Mouse (Mus musculus) CH12.LX (cell line): ENCODE measurements at regions not wholly inside any gene's neighbourhood (a gene's known extent, or its start where the extent isn't known, plus 50 kb on each side); places are given as distances from the start of the nearest gene placed in this dataset.

Experiments
- DNase-seq: peaks from one replicate; pipeline ENCODE4 v3.0.0-alpha.2; 2013; ENCODE audit errors: extremely low read depth
- H3K27ac ChIP-seq: 2 replicates; pipeline ENCODE4 v1.5.1; 2012; ENCODE audit warnings: low read depth, mild to moderate bottlenecking, control low read depth, moderate library complexity; ENCODE audit not compliant: insufficient read depth
- H3K27me3 ChIP-seq: replicated peaks from 2 replicates; pipeline ENCODE3; 2012; ENCODE audit warnings: inconsistent platforms
- H3K36me3 ChIP-seq, 2 experiments: replicated peaks in 1 of 2; 2 replicates each; pipeline versions ENCODE3 to v1.6.1; 2012; ENCODE audit warnings: inconsistent platforms in 1 of 2, low read length in 1 of 2, mild to moderate bottlenecking in 1 of 2, mixed read lengths in 1 of 2, moderate library complexity in 1 of 2; ENCODE audit not compliant: control insufficient read depth in 1 of 2, insufficient read depth in 1 of 2
- H3K4me1 ChIP-seq, 2 experiments: 2 replicates each; pipeline ENCODE4 v1.6.1; 2012; ENCODE audit warnings: inconsistent platforms in 1 of 2, moderate library complexity in 1 of 2; ENCODE audit not compliant: insufficient read depth in 2 of 2, control insufficient read depth in 1 of 2
- H3K4me2 ChIP-seq: 2 replicates; pipeline ENCODE4 v1.6.1; 2012; ENCODE audit warnings: low read depth, mild to moderate bottlenecking, control low read depth; ENCODE audit not compliant: poor library complexity, insufficient read depth, severe bottlenecking
- H3K4me3 ChIP-seq, 3 experiments: fragments of 150-350 bp in 1 of 3; sonication (generic) in 1 of 3; replicated peaks in 1 of 3; 2 replicates each; pipeline versions ENCODE3 to v1.5.1; 2011 to 2012; ENCODE audit warnings: low read depth in 2 of 3, low read length in 2 of 3, mild to moderate bottlenecking in 2 of 3, moderate library complexity in 2 of 3, control low read depth in 1 of 3, improper control_type of control experiment in 1 of 3, inconsistent platforms in 1 of 3, mixed read lengths in 1 of 3; ENCODE audit not compliant: poor library complexity in 1 of 3
- H3K79me2 ChIP-seq: replicated peaks from 2 replicates; pipeline ENCODE4 v1.6.1; 2012; ENCODE audit warnings: mild to moderate bottlenecking, moderate library complexity; ENCODE audit not compliant: control insufficient read depth, poor library complexity, insufficient read depth, severe bottlenecking; ENCODE audit errors: extremely low read depth
- H3K9ac ChIP-seq: 2 replicates; pipeline ENCODE4 v1.6.1; 2012; ENCODE audit warnings: low read depth, mild to moderate bottlenecking, control low read depth, moderate library complexity; ENCODE audit not compliant: insufficient read depth
- H3K9me3 ChIP-seq: replicated peaks from 2 replicates; pipeline ENCODE3; 2012; ENCODE audit warnings: low read length, inconsistent platforms, mixed read lengths
- CHD1 ChIP-seq: IDR thresholded peaks from 2 replicates; pipeline ENCODE4 v1.6.1; 2012; ENCODE audit warnings: low read depth, low read length, improper control_type of control experiment, inconsistent platforms
- CHD2 ChIP-seq: IDR thresholded peaks from 2 replicates; pipeline ENCODE4 v1.6.1; 2011; ENCODE audit warnings: low read length, improper control_type of control experiment
- CTCF ChIP-seq, 2 experiments: IDR thresholded peaks in 1 of 2; conservative IDR thresholded peaks in 1 of 2; 2 replicates each; pipeline ENCODE4 v1.5.1; 2011 to 2012; ENCODE audit warnings: low read depth in 2 of 2, low read length in 2 of 2, improper control_type of control experiment in 1 of 2, inconsistent platforms in 1 of 2, mild to moderate bottlenecking in 1 of 2, moderate library complexity in 1 of 2
- E2F4 ChIP-seq: IDR thresholded peaks from 2 replicates; pipeline ENCODE4 v1.6.1; 2011; ENCODE audit warnings: low read depth, low read length, improper control_type of control experiment; ENCODE audit not compliant: insufficient replicate concordance
- ELF1 ChIP-seq: IDR thresholded peaks from 2 replicates; pipeline ENCODE4 v1.6.1; 2014; ENCODE audit warnings: low read depth, mild to moderate bottlenecking, inconsistent platforms, low read length, improper control_type of control experiment
- EP300 ChIP-seq: IDR thresholded peaks from 2 replicates; pipeline ENCODE4 v1.6.1; 2011; ENCODE audit warnings: low read length, improper control_type of control experiment
- HCFC1 ChIP-seq: IDR thresholded peaks from 2 replicates; pipeline ENCODE4 v1.6.1; 2012; ENCODE audit warnings: low read depth, mild to moderate bottlenecking, inconsistent platforms, low read length, improper control_type of control experiment
- IRF4 ChIP-seq: IDR thresholded peaks from 2 replicates; pipeline ENCODE4 v1.6.1; 2014; ENCODE audit warnings: low read depth, mild to moderate bottlenecking, inconsistent platforms, low read length, improper control_type of control experiment
- JUN ChIP-seq: IDR thresholded peaks from 2 replicates; pipeline ENCODE4 v1.6.1; 2011; ENCODE audit warnings: low read depth, mild to moderate bottlenecking, low read length, improper control_type of control experiment, moderate library complexity; ENCODE audit not compliant: insufficient read depth
- JUND ChIP-seq: conservative IDR thresholded peaks from 2 replicates; pipeline ENCODE4 v1.6.1; 2011; ENCODE audit warnings: low read depth, low read length, improper control_type of control experiment
- MAZ ChIP-seq: IDR thresholded peaks from 2 replicates; pipeline ENCODE4 v1.6.1; 2012; ENCODE audit warnings: low read depth, mild to moderate bottlenecking, inconsistent platforms, low read length, improper control_type of control experiment, moderate library complexity
- MEF2A ChIP-seq: IDR thresholded peaks from 2 replicates; pipeline ENCODE4 v1.6.1; 2014; ENCODE audit warnings: low read depth, mild to moderate bottlenecking, inconsistent platforms, low read length, improper control_type of control experiment, borderline replicate concordance
- MXI1 ChIP-seq: IDR thresholded peaks from 2 replicates; pipeline ENCODE4 v1.6.1; 2011; ENCODE audit warnings: mild to moderate bottlenecking, low read depth, low read length, improper control_type of control experiment
- NELFE ChIP-seq: IDR thresholded peaks from 2 replicates; pipeline ENCODE4 v1.6.1; 2011; ENCODE audit warnings: low read depth, low read length, improper control_type of control experiment
- NRF1 ChIP-seq: IDR thresholded peaks from 2 replicates; pipeline ENCODE4 v1.6.1; 2014; ENCODE audit warnings: low read depth, mild to moderate bottlenecking, inconsistent platforms, low read length, improper control_type of control experiment, moderate library complexity
- PAX5 ChIP-seq: IDR thresholded peaks from 2 replicates; pipeline ENCODE4 v1.6.1; 2012; ENCODE audit warnings: low read length, inconsistent platforms, mixed read lengths
- RAD21 ChIP-seq: IDR thresholded peaks from 2 replicates; pipeline ENCODE4 v1.6.1; 2011; ENCODE audit warnings: low read depth, mild to moderate bottlenecking, low read length, improper control_type of control experiment, moderate library complexity
- SMC3 ChIP-seq: IDR thresholded peaks from 2 replicates; pipeline ENCODE4 v1.6.1; 2011; ENCODE audit warnings: low read depth, low read length, improper control_type of control experiment
- TBP ChIP-seq: conservative IDR thresholded peaks from 2 replicates; pipeline ENCODE4 v1.6.1; 2011; ENCODE audit warnings: low read depth, low read length, improper control_type of control experiment
- TCF12 ChIP-seq: IDR thresholded peaks from 2 replicates; pipeline ENCODE4 v1.6.1; 2014; ENCODE audit warnings: low read depth, mild to moderate bottlenecking, inconsistent platforms, low read length, improper control_type of control experiment
- UBTF ChIP-seq: IDR thresholded peaks from 2 replicates; pipeline ENCODE4 v1.6.1; 2012; ENCODE audit warnings: low read depth, mild to moderate bottlenecking, inconsistent platforms, low read length, improper control_type of control experiment, moderate library complexity
- USF1 ChIP-seq: IDR thresholded peaks from 2 replicates; pipeline ENCODE4 v1.6.1; 2014; ENCODE audit warnings: low read depth, mild to moderate bottlenecking, inconsistent platforms, low read length, improper control_type of control experiment
- ZC3H11A ChIP-seq: IDR thresholded peaks from 2 replicates; pipeline ENCODE4 v1.6.1; 2012; ENCODE audit warnings: low read depth, mild to moderate bottlenecking, inconsistent platforms, low read length, improper control_type of control experiment
- ZKSCAN1 ChIP-seq: IDR thresholded peaks from 2 replicates; pipeline ENCODE4 v1.6.1; 2012; ENCODE audit warnings: low read depth, inconsistent platforms, low read length, improper control_type of control experiment, borderline replicate concordance
- ZMIZ1 ChIP-seq: IDR thresholded peaks from 2 replicates; pipeline ENCODE4 v1.6.1; 2012; ENCODE audit warnings: low read depth, mild to moderate bottlenecking, inconsistent platforms, low read length, improper control_type of control experiment
- ZNF384 ChIP-seq: IDR thresholded peaks from 2 replicates; pipeline ENCODE4 v1.6.1; 2012; ENCODE audit warnings: low read depth, low read length, improper control_type of control experiment, inconsistent platforms
- dilution Hi-C: fragments of 300-500 bp; cut with MboI; formaldehyde crosslinking; loops from 2 replicates; pipeline ENCODE4 v1.14.3; 2020; ENCODE audit warnings: low sequenced_read_pairs; ENCODE audit not compliant: extremely low pct_unique_long_range_greater_than_20kb, extremely low pct_ligation_motif_present
- in situ Hi-C: fragments of 300-500 bp; cut with MboI; formaldehyde crosslinking; loops from 3 replicates; pipeline ENCODE4 v1.14.3; 2019; ENCODE audit warnings: low sequenced_read_pairs, low pct_ligation_motif_present, low pct_unique_long_range_greater_than_20kb, mixed read lengths

DNA sequence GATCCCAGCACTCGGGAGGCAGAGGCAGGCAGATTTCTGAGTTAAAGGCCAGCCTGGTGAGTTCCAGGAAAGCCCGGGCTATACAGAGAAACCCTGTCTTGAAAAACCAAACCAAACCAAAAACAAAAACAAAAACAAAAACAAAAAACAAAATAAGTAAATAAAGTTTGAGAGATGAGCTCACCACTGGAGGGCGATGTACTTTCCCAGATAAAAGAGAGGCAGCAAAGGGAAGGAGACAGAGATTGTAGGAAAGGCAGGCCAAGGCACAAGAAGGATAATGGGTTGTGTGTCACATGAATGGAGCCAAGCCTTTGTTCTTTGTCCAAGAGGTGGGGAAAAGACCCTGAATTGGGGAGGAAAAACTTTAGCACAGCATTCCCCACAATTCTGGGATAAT lies 67.6 kb upstream of the Tmem92 start:
- Histone ChIP-seq H3K79me2 (no peaks in the 10 kb centered on the region), H3K27ac (no peak overlapping the region), H3K4me2 (no peak overlapping the region), H3K9ac (no peak overlapping the region), H3K9me3 (no peaks in the 10 kb centered on the region), H3K4me1 (no peaks in the 10 kb centered on the region), H3K4me3 (no peak overlapping the region), H3K36me3 (no peaks in the 10 kb centered on the region), H3K27me3 (peaks cover 76% of the 10 kb centered on the region)
- dilution Hi-C loops = no loop called here
- in situ Hi-C loops = no loop called here
- TF ChIP-seq JUN = no peak
- TF ChIP-seq IRF4 = no peak
- TF ChIP-seq TBP = no peak
- no peak for TF ChIP-seq NRF1
- no peak for TF ChIP-seq CHD2
- TF ChIP-seq TCF12 = no peak
- TF ChIP-seq ZNF384 = no peak
- TF ChIP-seq ZMIZ1 = no peak
- no peak for TF ChIP-seq ELF1
- TF ChIP-seq E2F4 = no peak
- no peak for TF ChIP-seq MEF2A
- no peak for TF ChIP-seq EP300
- TF ChIP-seq CHD1 = no peak
- no peak for DNase-seq

DNA sequence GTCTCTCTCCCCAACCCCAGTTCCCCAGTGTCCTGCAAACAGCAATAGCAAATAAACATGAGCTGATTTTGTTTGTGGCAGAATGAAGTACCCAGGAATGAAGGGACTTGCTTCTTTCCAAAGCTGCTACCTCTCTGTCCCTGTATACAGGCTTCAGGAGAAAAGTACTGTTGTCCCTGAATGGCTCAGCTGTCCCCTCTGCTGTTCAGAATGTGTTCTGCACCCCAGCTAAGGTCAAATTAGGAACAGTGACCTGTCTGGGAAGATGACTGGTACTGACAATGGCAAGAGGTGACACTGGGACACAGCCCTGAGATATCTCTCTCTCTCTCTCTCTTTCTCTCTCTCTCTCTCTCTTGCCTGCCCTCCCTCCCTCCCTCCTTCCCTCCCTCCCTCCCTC lies 56.6 kb upstream of the Tmem92 start:
- dilution Hi-C loops = no loop called here
- Histone ChIP-seq H3K9ac (no peak overlapping the region), H3K36me3 (no peaks in the 10 kb centered on the region), H3K4me1 (no peaks in the 10 kb centered on the region), H3K4me2 (no peak overlapping the region), H3K79me2 (no peaks in the 10 kb centered on the region), H3K27ac (no peak overlapping the region), H3K9me3 (peaks cover 4% of the 10 kb centered on the region), H3K27me3 (peaks cover 92% of the 10 kb centered on the region), H3K4me3 (no peak overlapping the region)
- in situ Hi-C loops = no loop called here
- TF ChIP-seq UBTF = no peak
- no peak for TF ChIP-seq ELF1
- peak in 1 of 2 experiments; percentile 72; a peak in 2 of 4 replicates for TF ChIP-seq CTCF (conservative IDR thresholded peaks at IDR 0.05 in 1 of 2, IDR thresholded peaks at IDR 0.05 in 1 of 2; ENCODE audit: low read depth in 2 of 2, low read length in 2 of 2)
- no peak for TF ChIP-seq HCFC1
- TF ChIP-seq CHD2 = no peak
- 0 out of 2 replicates have a peak, but pooled peaks have one; percentile 22 for TF ChIP-seq NELFE
- no peak for TF ChIP-seq PAX5
- no peak for TF ChIP-seq CHD1
- TF ChIP-seq ZNF384 = no peak
- peak; percentile 74 for TF ChIP-seq SMC3
- peak; percentile 50 for TF ChIP-seq RAD21
- TF ChIP-seq ZC3H11A = no peak
- no peak for TF ChIP-seq MXI1
- TF ChIP-seq ZKSCAN1 = no peak
- no peak for TF ChIP-seq USF1
- TF ChIP-seq MAZ = no peak
- TF ChIP-seq JUND = no peak
- DNase-seq = peak; percentile 28
